Mouse (Mus musculus): ENCODE measurements around the gene Olfr588-ps1. TPM values are rescaled to one million over a fixed set of nuclear protein-coding genes. Genes with fewer than 3 reads are reported as not detected.

The Olfr588-ps1 gene
- polyA plus RNA-seq, 1 experiment from 2014 or later = not detected

Other genes starting within 250 kb of the Olfr588-ps1 start
- not detected in 2 replicates for gene Olfr569, start 250.0 kb upstream of the Olfr588-ps1 start, polyA plus RNA-seq (2015; fragmentation: Nextera tagmentation; extraction: Ambion mirVana)
- gene Olfr570, start 246.3 kb upstream of the Olfr588-ps1 start, polyA plus RNA-seq (2015; fragmentation: Nextera tagmentation; extraction: Ambion mirVana) = 0.20 TPM in 1 of 2 replicates, not detected in the other
- gene Olfr571, start 223.3 kb upstream of the Olfr588-ps1 start, polyA plus RNA-seq (2015; fragmentation: Nextera tagmentation; extraction: Ambion mirVana) = not detected in 2 replicates
- not detected in 2 replicates for gene Olfr572, start 216.5 kb upstream of the Olfr588-ps1 start, polyA plus RNA-seq (2015; fragmentation: Nextera tagmentation; extraction: Ambion mirVana)
- gene Olfr573-ps1, start 198.3 kb upstream of the Olfr588-ps1 start, polyA plus RNA-seq (2015; fragmentation: Nextera tagmentation; extraction: Ambion mirVana) = not detected in 2 replicates
- not detected in 2 replicates for gene Olfr574, start 192.4 kb upstream of the Olfr588-ps1 start, polyA plus RNA-seq (2015; fragmentation: Nextera tagmentation; extraction: Ambion mirVana)
- gene Olfr575, start 182.1 kb upstream of the Olfr588-ps1 start, polyA plus RNA-seq (2015; fragmentation: Nextera tagmentation; extraction: Ambion mirVana) = not detected in 2 replicates
- gene Olfr576, start 178.2 kb upstream of the Olfr588-ps1 start, polyA plus RNA-seq (2015; fragmentation: Nextera tagmentation; extraction: Ambion mirVana) = not detected in 2 replicates
- not detected in 2 replicates for gene Olfr577, start 164.9 kb upstream of the Olfr588-ps1 start, polyA plus RNA-seq (2015; fragmentation: Nextera tagmentation; extraction: Ambion mirVana)
- not detected in 2 replicates for gene Olfr578, start 151.6 kb upstream of the Olfr588-ps1 start, polyA plus RNA-seq (2015; fragmentation: Nextera tagmentation; extraction: Ambion mirVana)
- not detected in 2 replicates for gene Olfr582, start 102.9 kb upstream of the Olfr588-ps1 start, polyA plus RNA-seq (2015; fragmentation: Nextera tagmentation; extraction: Ambion mirVana)
- gene Olfr583, start 89.6 kb upstream of the Olfr588-ps1 start, polyA plus RNA-seq (2015; fragmentation: Nextera tagmentation; extraction: Ambion mirVana) = not detected in 2 replicates
- not detected in 2 replicates for gene Olfr584, start 59.0 kb upstream of the Olfr588-ps1 start, polyA plus RNA-seq (2015; fragmentation: Nextera tagmentation; extraction: Ambion mirVana)
- not detected in 2 replicates for gene Olfr585, start 43.2 kb upstream of the Olfr588-ps1 start, polyA plus RNA-seq (2015; fragmentation: Nextera tagmentation; extraction: Ambion mirVana)
- gene Olfr586, start 15.2 kb upstream of the Olfr588-ps1 start, polyA plus RNA-seq (2015; fragmentation: Nextera tagmentation; extraction: Ambion mirVana) = not detected in 2 replicates
- gene Olfr589, start 15.5 kb downstream of the Olfr588-ps1 start, polyA plus RNA-seq (2015; fragmentation: Nextera tagmentation; extraction: Ambion mirVana) = not detected in 2 replicates
- gene Olfr591, start 37.5 kb downstream of the Olfr588-ps1 start, polyA plus RNA-seq (2015; fragmentation: Nextera tagmentation; extraction: Ambion mirVana) = not detected in 2 replicates
- not detected in 2 replicates for gene Olfr592, start 43.9 kb downstream of the Olfr588-ps1 start, polyA plus RNA-seq (2015; fragmentation: Nextera tagmentation; extraction: Ambion mirVana)
- gene Olfr593, start 71.0 kb downstream of the Olfr588-ps1 start, polyA plus RNA-seq (2015; fragmentation: Nextera tagmentation; extraction: Ambion mirVana) = not detected in 2 replicates
- not detected in 2 replicates for gene Olfr594, start 76.1 kb downstream of the Olfr588-ps1 start, polyA plus RNA-seq (2015; fragmentation: Nextera tagmentation; extraction: Ambion mirVana)
- not detected in 2 replicates for gene Usp17ld, start 111.6 kb downstream of the Olfr588-ps1 start, polyA plus RNA-seq (2015; fragmentation: Nextera tagmentation; extraction: Ambion mirVana)
- not detected in 2 replicates for gene Olfr596, start 164.8 kb downstream of the Olfr588-ps1 start, polyA plus RNA-seq (2015; fragmentation: Nextera tagmentation; extraction: Ambion mirVana)
- not detected in 2 replicates for gene Olfr597, start 175.4 kb downstream of the Olfr588-ps1 start, polyA plus RNA-seq (2015; fragmentation: Nextera tagmentation; extraction: Ambion mirVana)
- not detected in 2 replicates for gene Olfr598, start 182.7 kb downstream of the Olfr588-ps1 start, polyA plus RNA-seq (2015; fragmentation: Nextera tagmentation; extraction: Ambion mirVana)
- not detected in 2 replicates for gene Olfr599, start 195.0 kb downstream of the Olfr588-ps1 start, polyA plus RNA-seq (2015; fragmentation: Nextera tagmentation; extraction: Ambion mirVana)
- gene Olfr600, start 208.8 kb downstream of the Olfr588-ps1 start, polyA plus RNA-seq (2015; fragmentation: Nextera tagmentation; extraction: Ambion mirVana) = not detected in 2 replicates
- not detected in 2 replicates for gene Olfr601, start 221.8 kb downstream of the Olfr588-ps1 start, polyA plus RNA-seq (2015; fragmentation: Nextera tagmentation; extraction: Ambion mirVana)
- not detected in 2 replicates for gene Olfr603, start 245.3 kb downstream of the Olfr588-ps1 start, polyA plus RNA-seq (2015; fragmentation: Nextera tagmentation; extraction: Ambion mirVana)